Mouse (Mus musculus): ENCODE data around the gene Etfa. TPM values are rescaled to one million over a fixed set of nuclear protein-coding genes. Genes with fewer than 3 reads are reported as not detected.

Etfa gene
- polyA plus RNA-seq (2015; fragmentation: Nextera tagmentation; extraction: Ambion mirVana), result 98.3 and 99.8 TPM in 2 replicates

GRCm38 (mm10) chr9:55512027-55512543 lies at the start of gene Etfa:
TSS of gene Etfa (minus strand) at chr9:55512243.
- Histone ChIP-seq H3K9ac (peak within 1 kb of the TSS; percentile 87), H3K9me3 (no peaks in the 10 kb centered on the region), H3K4me2 (peak within 1 kb of the TSS; percentile 97), H3K27me3 (peaks cover 18% of the 10 kb centered on the region), H3K4me1 (replicated peaks) (peaks cover 10% of the 10 kb centered on the region), H3K36me3 (no peaks in the 10 kb centered on the region), H3K4me3 (peak within 1 kb of the TSS; percentile 97), H3K27ac (replicated peaks) (peak within 1 kb of the TSS; percentile 82)
- ATAC-seq (ENCODE audit: low FRiP score, low read depth), result peak; percentile 100
- WGBS, result under 1% methylated on average over 47 of the region's 47 CpGs

- Histone ChIP-seq H3K27ac (replicated peaks) (no peak overlapping the region), H3K9ac (no peak overlapping the region)
Measured at GRCm38 (mm10) chr9:55560960-55561359, 48.9 kb upstream of the Etfa start.

GRCm38 (mm10) chr9:55554986-55555385 lies 42.9 kb upstream of the Etfa start:
- no peak for ATAC-seq (ENCODE audit: low FRiP score, low read depth)

More at GRCm38 (mm10) chr9:55560960-55561359, 48.9 kb upstream of the Etfa start:
- no peak for ATAC-seq (ENCODE audit: low FRiP score, low read depth)
- Histone ChIP-seq H3K4me3 (no peak overlapping the region), H3K4me2 (no peak overlapping the region), H3K9me3 (no peaks in the 10 kb centered on the region), H3K27me3 (no peaks in the 10 kb centered on the region), H3K36me3 (no peaks in the 10 kb centered on the region), H3K4me1 (replicated peaks) (no peaks in the 10 kb centered on the region)
- 88% methylated on average over 1 of the region's 1 CpGs for WGBS

GRCm38 (mm10) chr9:55549302-55549890 lies 37.4 kb upstream of the Etfa start:
- no peak overlapping the region for H3K9ac ChIP-seq
- peaks cover 11% of the 10 kb centered on the region for H3K4me1 ChIP-seq (replicated peaks)
- no peak overlapping the region for H3K27ac ChIP-seq (replicated peaks)
- H3K36me3 ChIP-seq, result no peaks in the 10 kb centered on the region
- H3K9me3 ChIP-seq, result no peaks in the 10 kb centered on the region
- ATAC-seq (ENCODE audit: low FRiP score, low read depth), result 0 out of 2 replicates have a peak, but pooled peaks have one; percentile 42
- no peak overlapping the region for H3K4me3 ChIP-seq
- no peak overlapping the region for H3K4me2 ChIP-seq
- 11% methylated on average over 16 of the region's 16 CpGs for WGBS
- H3K27me3 ChIP-seq, result peaks cover 67% of the 10 kb centered on the region

More at GRCm38 (mm10) chr9:55554986-55555385, 42.9 kb upstream of the Etfa start:
- Histone ChIP-seq H3K4me3 (no peak overlapping the region), H3K27me3 (peaks cover 17% of the 10 kb centered on the region), H3K4me2 (no peak overlapping the region), H3K9me3 (no peaks in the 10 kb centered on the region), H3K4me1 (replicated peaks) (no peaks in the 10 kb centered on the region), H3K27ac (replicated peaks) (no peak overlapping the region), H3K36me3 (no peaks in the 10 kb centered on the region), H3K9ac (no peak overlapping the region)
- WGBS, result 79% methylated on average over 1 of the region's 1 CpGs

- no peak overlapping the region for H3K4me2 ChIP-seq
- no peak overlapping the region for H3K9ac ChIP-seq
- H3K4me1 ChIP-seq (replicated peaks), result peaks cover 16% of the 10 kb centered on the region
- peaks cover 71% of the 10 kb centered on the region for H3K27me3 ChIP-seq
- H3K36me3 ChIP-seq, result no peaks in the 10 kb centered on the region
- H3K27ac ChIP-seq (replicated peaks), result no peak overlapping the region
- H3K4me3 ChIP-seq, result no peak overlapping the region
- no peaks in the 10 kb centered on the region for H3K9me3 ChIP-seq
- ATAC-seq (ENCODE audit: low FRiP score, low read depth), result no peak
- 17% methylated on average over 3 of the region's 3 CpGs for WGBS
Measured at GRCm38 (mm10) chr9:55548871-55549270, 36.8 kb upstream of the Etfa start.

GRCm38 (mm10) chr9:55546176-55547010 lies 34.4 kb upstream of the Etfa start:
- peaks cover 77% of the 10 kb centered on the region for H3K27me3 ChIP-seq
- H3K4me1 ChIP-seq (replicated peaks), result peaks cover 27% of the 10 kb centered on the region
- H3K9ac ChIP-seq, result no peak overlapping the region
- peak overlapping the region; percentile 32 for H3K4me2 ChIP-seq
- ATAC-seq (ENCODE audit: low FRiP score, low read depth), result no peak
- H3K27ac ChIP-seq (replicated peaks), result no peak overlapping the region
- H3K9me3 ChIP-seq, result no peaks in the 10 kb centered on the region
- H3K4me3 ChIP-seq, result peak overlapping the region; percentile 16
- 2% methylated on average over 63 of the region's 63 CpGs for WGBS
- H3K36me3 ChIP-seq, result no peaks in the 10 kb centered on the region

GRCm38 (mm10) chr9:55545556-55546175 lies 33.6 kb upstream of the Etfa start:
- no peak overlapping the region for H3K9ac ChIP-seq
- H3K4me2 ChIP-seq, result peak overlapping the region; percentile 32; the same call in 1 of the 2 replicates
- peaks cover 33% of the 10 kb centered on the region for H3K4me1 ChIP-seq (replicated peaks)
- H3K27me3 ChIP-seq, result peaks cover 77% of the 10 kb centered on the region
- no peaks in the 10 kb centered on the region for H3K36me3 ChIP-seq
- no peak for ATAC-seq (ENCODE audit: low FRiP score, low read depth)
- WGBS, result 3% methylated on average over 41 of the region's 41 CpGs
- peak overlapping the region; percentile 16 for H3K4me3 ChIP-seq
- no peaks in the 10 kb centered on the region for H3K9me3 ChIP-seq
- no peak overlapping the region for H3K27ac ChIP-seq (replicated peaks)

- ATAC-seq (ENCODE audit: low FRiP score, low read depth), result no peak
- WGBS, result 2% methylated on average over 30 of the region's 30 CpGs
- Histone ChIP-seq H3K27me3 (peaks cover 77% of the 10 kb centered on the region), H3K4me3 (no peak overlapping the region), H3K36me3 (no peaks in the 10 kb centered on the region), H3K9me3 (no peaks in the 10 kb centered on the region), H3K4me2 (no peak overlapping the region), H3K9ac (no peak overlapping the region), H3K4me1 (replicated peaks) (peaks cover 35% of the 10 kb centered on the region), H3K27ac (replicated peaks) (no peak overlapping the region)
Measured at GRCm38 (mm10) chr9:55544861-55545555, 33.0 kb upstream of the Etfa start.

GRCm38 (mm10) chr9:55543703-55544401 lies 31.8 kb upstream of the Etfa start:
- no peak overlapping the region; the same call in 1 of the 2 replicates for H3K4me3 ChIP-seq
- H3K9me3 ChIP-seq, result no peaks in the 10 kb centered on the region
- H3K36me3 ChIP-seq, result no peaks in the 10 kb centered on the region
- under 1% methylated on average over 46 of the region's 46 CpGs for WGBS
- H3K4me1 ChIP-seq (replicated peaks), result peaks cover 35% of the 10 kb centered on the region
- peak overlapping the region; percentile 31 for H3K4me2 ChIP-seq
- H3K9ac ChIP-seq, result no peak overlapping the region
- H3K27ac ChIP-seq (replicated peaks), result no peak overlapping the region
- H3K27me3 ChIP-seq, result peaks cover 73% of the 10 kb centered on the region
- ATAC-seq (ENCODE audit: low FRiP score, low read depth), result no peak

- Histone ChIP-seq H3K27ac (replicated peaks) (no peak overlapping the region), H3K36me3 (no peaks in the 10 kb centered on the region), H3K9ac (no peak overlapping the region), H3K4me3 (no peak overlapping the region), H3K4me1 (replicated peaks) (peaks cover 35% of the 10 kb centered on the region), H3K9me3 (no peaks in the 10 kb centered on the region), H3K27me3 (peaks cover 73% of the 10 kb centered on the region), H3K4me2 (no peak overlapping the region)
- 6% methylated on average over 8 of the region's 8 CpGs for WGBS
- no peak for ATAC-seq (ENCODE audit: low FRiP score, low read depth)
Measured at GRCm38 (mm10) chr9:55543336-55543702, 31.3 kb upstream of the Etfa start.

Data from hindbrain, embryonic 15.5 days (tissue).